Mouse (Mus musculus): ENCODE measurements at regions not wholly inside any gene's neighbourhood (a gene's known extent, or its start where the extent isn't known, plus 50 kb on each side); places are given as distances from the start of the nearest gene placed in this dataset.
"Not testable (repeated sequence)": the region's sequence is repeated elsewhere in the genome, so short reads cannot be mapped to it uniquely, and the experiment has no call there.

GRCm38 (mm10) chr10:72298824-72299551 lies 355.7 kb upstream of the Zwint start:
- DNase-seq, result no peak

- not testable (repeated sequence) for DNase-seq
Measured at GRCm38 (mm10) chr10:72309045-72309444, 345.6 kb upstream of the Zwint start.

DNA sequence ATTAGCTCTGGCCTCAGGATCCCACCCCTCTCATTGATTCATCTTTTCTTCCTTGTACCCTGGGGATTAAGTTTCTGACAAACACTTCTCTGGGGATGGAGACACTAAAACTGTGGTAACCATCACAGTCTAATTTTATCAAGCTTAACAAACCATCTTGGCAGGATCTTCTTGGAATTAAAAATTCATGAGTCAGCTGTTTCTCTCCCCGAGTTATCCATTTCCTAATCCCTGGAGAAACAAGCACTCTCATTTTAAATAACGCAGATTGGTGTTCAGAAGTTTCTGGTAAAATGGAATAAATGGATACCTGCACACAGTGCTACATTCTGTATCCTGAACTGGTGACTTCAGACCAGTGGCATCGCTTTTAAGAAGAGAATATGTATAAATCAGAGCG lies 336.3 kb upstream of the Zwint start:
- DNase-seq, result no peak

DNA sequence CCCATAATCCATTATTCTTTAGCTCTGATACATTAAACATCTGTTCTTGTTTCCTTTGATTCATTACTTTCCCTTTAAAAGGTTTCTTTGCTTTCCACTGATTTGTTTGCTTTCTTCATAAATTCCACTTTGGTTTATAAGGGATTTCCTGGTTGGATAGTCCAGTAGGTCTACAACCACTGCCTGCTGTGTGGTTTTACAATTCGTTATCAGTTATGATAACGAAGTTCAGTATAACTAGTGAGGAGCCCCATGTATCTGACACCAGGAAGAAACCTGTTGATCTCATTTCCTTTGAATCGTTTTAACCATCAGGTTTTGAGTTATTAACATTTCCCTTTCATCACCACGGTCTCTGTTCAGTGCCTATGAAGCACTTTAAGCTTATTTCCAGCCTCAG lies 334.3 kb upstream of the Zwint start:
- DNase-seq, result no peak

GRCm38 (mm10) chr10:72326624-72327023 lies 328.0 kb upstream of the Zwint start:
- no peak for DNase-seq

DNA sequence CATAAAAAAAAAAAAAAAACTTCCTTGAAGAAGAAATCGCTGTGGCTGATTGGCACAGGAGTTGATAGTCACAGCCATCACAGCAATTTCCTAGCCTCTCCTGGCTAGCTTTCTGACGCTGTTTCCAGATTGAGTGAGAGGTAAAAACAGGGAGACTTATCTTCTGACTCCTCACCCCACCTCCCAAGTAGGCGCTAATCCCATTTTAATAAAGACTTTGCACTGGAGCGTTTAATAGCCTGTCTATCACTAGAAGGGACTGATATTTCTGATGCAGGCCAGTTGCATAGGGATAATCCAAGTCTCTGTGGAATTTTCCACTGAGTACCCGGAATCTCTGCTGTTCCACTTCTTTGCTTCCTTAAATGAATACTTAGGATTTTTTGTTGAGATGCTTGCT lies 307.4 kb upstream of the Zwint start:
- DNase-seq, result no peak

DNA sequence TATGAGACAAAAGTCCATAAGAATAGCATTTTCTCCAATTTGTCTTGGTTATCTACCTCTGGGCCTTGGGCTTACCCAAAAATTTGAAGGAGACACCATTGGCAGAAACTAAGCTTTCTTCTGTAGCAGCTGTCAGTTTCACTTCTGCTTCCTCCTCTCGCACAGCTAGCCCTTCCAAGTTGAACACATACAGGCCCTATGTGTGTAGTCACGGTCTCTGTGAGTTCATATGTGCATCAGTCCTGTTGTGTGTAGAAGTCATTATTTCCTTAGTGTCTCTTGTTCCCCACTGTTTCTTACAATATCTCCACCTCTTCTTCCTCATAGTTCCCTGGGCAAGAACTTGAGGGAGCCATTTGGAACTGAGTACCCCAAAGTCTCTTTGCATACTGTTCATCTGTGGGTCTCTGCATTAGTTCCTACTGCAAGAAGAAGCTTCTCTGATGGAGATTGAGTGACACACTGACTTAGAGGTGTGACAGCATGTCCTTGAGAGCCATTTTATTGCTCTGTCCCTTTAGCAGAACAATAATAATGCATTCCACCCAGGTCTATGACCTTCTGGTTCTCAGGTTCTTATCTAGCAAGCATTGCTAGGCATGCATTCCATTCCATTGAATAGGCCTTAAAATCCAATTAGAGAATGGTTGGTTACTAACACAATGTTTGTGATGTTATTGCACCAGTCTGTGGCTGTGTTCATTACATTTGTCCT lies 306.5 kb upstream of the Zwint start:
- DNase-seq, result no peak

DNA sequence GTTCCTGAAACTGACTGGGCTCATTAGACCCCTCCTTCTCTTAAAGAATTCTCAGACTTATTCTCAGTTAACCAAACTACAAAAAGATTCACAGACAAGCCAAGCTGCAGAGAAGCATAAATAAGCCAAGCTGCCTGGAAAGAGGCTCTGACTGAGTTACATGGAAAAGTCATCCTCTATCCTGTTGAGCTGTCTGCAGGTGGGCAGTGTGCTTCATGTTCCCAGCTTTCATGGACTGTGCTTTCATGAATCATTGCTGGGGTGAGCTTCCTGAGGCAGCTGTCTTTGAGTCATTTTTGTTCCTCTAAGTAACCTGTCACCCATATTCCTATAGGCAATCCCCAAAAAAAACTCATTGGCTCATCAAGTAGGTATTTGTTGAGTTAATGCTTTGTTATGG lies 301.8 kb upstream of the Zwint start:
- DNase-seq, result no peak

- DNase-seq, result no peak
Measured at GRCm38 (mm10) chr10:72353515-72353914, 301.1 kb upstream of the Zwint start.

- DNase-seq, result no peak
Measured at GRCm38 (mm10) chr10:72383351-72383750, 271.3 kb upstream of the Zwint start.

- no peak for DNase-seq
Measured at GRCm38 (mm10) chr10:72384826-72385225, 269.8 kb upstream of the Zwint start.

- DNase-seq, result peak in 1 of 2 experiments; percentile 3
Measured at GRCm38 (mm10) chr10:72391397-72391796, 263.2 kb upstream of the Zwint start.

DNA sequence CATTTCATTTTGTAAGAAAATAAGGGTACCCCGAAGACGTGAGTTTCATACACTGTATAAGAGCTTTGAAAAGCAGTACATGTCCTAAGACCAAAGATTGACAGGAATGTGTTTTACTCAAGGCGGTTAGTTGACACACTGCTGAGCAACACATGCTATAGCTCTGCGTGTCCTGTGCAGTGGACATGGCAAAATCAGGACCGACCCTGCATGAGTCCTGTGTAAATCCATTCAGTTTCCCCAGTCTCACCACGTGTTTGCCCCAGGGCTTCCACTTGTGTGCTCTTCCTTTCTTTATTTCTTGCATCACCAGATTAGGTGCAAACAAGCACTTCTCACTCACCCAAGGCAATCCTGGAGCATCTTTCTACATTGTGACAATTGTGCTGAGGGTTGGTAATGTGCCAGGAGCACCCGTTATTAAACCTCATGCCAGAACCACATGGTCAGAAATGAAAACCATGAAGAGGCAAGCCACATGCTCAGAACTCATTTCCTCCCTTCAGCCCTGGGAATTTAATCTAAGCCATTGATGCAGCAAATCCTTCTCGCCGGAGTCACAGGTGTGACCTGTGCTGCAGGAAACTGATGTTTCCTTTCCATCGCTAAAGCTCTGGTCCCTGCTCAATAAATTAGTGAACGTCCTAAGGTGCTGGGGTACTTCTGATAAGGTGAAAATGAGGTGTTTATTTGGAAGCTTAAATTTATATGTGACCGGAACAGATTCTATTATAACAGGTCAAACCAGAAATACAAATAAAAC lies 261.2 kb upstream of the Zwint start:
- no peak for DNase-seq

- DNase-seq, result no peak
Measured at GRCm38 (mm10) chr10:72394367-72394766, 260.3 kb upstream of the Zwint start.

DNA sequence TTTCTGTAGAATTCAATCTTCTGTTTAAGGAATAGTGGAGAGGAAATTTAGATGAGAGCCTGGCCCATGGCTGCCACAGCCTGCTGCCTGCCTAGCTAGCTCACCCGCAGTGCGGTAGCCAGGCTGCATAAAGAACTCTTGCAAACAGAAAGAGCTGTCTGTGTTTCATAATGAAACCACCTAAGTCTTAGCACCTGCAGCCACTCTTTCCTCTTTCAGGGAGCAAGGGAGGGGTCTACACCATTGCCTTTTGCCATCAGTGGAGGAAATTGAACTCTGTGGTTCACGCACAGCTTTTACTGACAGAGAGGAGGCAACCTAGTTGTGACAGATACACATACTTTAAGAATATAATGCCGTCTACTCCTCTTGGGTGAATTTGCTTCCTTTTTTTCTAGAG lies 251.4 kb upstream of the Zwint start:
- DNase-seq, result no peak

- no peak for DNase-seq
Measured at GRCm38 (mm10) chr10:72410305-72410704, 244.3 kb upstream of the Zwint start.

DNA sequence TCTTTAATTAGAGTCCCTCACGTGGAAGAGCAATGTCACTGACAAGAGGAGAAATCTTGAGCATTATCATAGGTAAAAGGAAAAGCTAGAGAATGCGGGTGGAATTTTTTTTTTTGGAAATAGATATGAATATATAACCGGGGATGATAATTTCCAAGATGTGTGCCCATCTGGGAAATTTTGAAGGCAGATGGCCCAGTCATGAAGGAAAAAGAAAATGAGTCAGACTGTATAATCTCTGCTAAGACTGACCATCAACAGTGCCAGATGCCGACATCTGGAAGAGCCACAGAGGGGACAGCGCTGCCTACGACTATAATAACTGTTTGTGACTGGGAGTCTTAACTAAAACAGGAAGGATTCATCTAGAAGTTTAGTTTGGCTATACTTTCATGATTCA lies 243.0 kb upstream of the Zwint start:
- no peak for DNase-seq

DNA sequence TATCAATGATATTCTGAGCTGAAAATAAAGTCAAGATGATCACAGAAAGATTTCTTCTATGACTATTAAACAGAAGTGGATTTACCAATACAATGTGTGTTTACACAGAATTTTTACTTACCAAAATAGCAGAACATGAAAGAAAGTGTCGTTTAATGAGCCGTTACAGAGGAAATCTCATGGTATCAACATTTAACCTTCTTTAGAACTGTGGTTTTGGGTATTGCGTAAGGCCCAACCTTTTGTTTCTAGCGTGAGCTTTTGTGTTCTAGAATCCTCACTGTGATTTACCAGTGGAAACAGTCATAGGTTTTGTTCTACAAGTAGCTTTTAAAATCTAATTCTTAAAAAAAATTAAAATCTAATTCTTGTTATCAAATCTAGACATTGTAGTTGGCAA lies 200.0 kb upstream of the Zwint start:
- no peak for DNase-seq

DNA sequence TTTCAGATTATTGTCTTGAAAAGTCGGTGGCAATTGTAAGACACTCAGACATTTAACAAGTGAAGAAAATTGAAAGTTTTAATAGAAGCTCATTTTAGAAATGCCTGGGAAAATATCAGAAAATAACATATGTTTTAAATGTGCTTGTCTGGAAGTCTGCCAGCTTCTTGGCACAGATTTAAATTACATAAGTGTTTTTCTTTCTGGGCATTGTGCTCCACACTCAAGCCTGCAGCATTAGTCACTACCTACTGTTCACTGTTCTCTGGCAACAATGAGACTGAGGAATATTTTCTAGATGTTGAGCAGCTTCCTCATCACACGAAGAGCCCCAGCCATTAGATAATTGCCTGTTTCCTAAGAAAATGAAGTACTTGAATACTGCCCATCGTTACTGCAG lies 170.3 kb upstream of the Zwint start:
- no peak for DNase-seq

GRCm38 (mm10) chr10:72532431-72532830 lies 122.2 kb upstream of the Zwint start:
- DNase-seq, result no peak

GRCm38 (mm10) chr10:72533427-72533826 lies 121.2 kb upstream of the Zwint start:
- no peak for DNase-seq

DNA sequence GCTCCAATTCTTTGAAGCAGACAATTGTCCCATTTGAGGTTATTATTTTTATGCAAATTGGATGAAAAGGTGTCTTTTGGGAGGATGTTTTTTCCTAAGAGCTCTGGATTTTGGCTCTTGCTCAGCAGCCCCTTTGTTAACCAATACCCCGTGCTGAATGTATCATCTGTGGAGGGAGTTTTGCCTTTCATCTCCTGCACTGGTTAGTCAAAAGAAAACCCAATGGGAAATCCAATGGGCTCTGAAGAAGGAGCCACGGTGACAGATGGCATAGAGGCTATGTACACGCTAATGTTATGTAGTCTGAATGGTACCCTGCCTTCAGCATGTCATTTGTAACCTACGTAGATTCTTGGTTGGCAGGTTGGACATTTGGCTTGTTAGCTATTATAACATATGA lies 120.8 kb upstream of the Zwint start:
- DNase-seq, result no peak

GRCm38 (mm10) chr10:72549564-72549963 lies 105.1 kb upstream of the Zwint start:
- no peak for DNase-seq

DNA sequence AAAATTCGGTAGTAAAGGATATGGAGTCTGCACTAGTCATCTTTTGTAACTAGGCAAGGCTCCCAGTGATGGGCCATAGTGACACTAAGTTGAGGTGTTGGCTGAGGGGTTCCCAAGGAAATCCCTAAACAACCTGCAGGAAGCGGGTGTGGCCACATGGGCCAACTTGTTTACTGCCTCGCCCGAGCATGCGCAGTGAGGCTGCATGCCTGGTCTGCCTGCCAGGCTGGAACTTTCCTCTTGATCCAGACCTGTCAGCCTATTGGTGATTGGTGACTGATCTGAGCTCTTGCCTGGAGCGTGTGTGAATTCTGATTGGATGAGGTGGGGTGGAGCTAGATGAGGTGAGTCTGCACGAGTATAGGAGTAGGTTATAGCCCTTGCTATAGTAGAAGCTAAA lies 103.1 kb upstream of the Zwint start:
- DNase-seq, result no peak

Measured in cerebellum, adult 18-20 months (tissue).